Mouse (Mus musculus) testis, adult 2 months (tissue): ENCODE results near the gene Xdh. TPM values are rescaled to one million over a fixed set of nuclear protein-coding genes. Genes with fewer than 3 reads are reported as not detected.

ENCODE experiments used
- H3K27ac ChIP-seq: fragments of 200-500 bp; 2 replicates; pipeline ENCODE4 v1.5.1; 2012; ENCODE audit warnings: low read depth, low read length; ENCODE audit not compliant: control insufficient read depth, insufficient read depth
- H3K27me3 ChIP-seq: fragments of 200-500 bp; 2 replicates; pipeline ENCODE4 v1.6.1; 2012; ENCODE audit warnings: mild to moderate bottlenecking, low read length, moderate library complexity; ENCODE audit not compliant: control insufficient read depth, insufficient read depth
- H3K36me3 ChIP-seq: fragments of 200-500 bp; 2 replicates; pipeline ENCODE4 v1.6.1; 2012; ENCODE audit warnings: mild to moderate bottlenecking, low read length; ENCODE audit not compliant: control insufficient read depth, insufficient read depth
- H3K4me1 ChIP-seq: fragments of 200-500 bp; 2 replicates; pipeline ENCODE4 v1.6.1; 2012; ENCODE audit warnings: low read length; ENCODE audit not compliant: control insufficient read depth, insufficient read depth
- H3K4me3 ChIP-seq: fragments of 200-500 bp; 2 replicates; pipeline ENCODE4 v1.5.1; 2012; ENCODE audit warnings: low read depth, mild to moderate bottlenecking, low read length, moderate library complexity, mixed read lengths; ENCODE audit not compliant: control insufficient read depth
- CTCF ChIP-seq: fragments of 200-500 bp; IDR thresholded peaks from 2 replicates; pipeline ENCODE4 v1.5.1; 2012; ENCODE audit warnings: low read depth, mild to moderate bottlenecking, inconsistent platforms, low read length, moderate library complexity; ENCODE audit not compliant: control insufficient read depth, insufficient read depth, insufficient replicate concordance
- POLR2A ChIP-seq: fragments of 200-500 bp; IDR thresholded peaks from 2 replicates; pipeline ENCODE4 v1.6.1; 2012; ENCODE audit warnings: low read depth, mild to moderate bottlenecking, inconsistent platforms, low read length, moderate library complexity; ENCODE audit not compliant: control insufficient read depth
- polyA plus RNA-seq: library from polyadenylated mRNA; depleted of rRNA; stranded (reverse); fragments of >200 nt; gene quantifications from 2 replicates; pipeline ENCODE4 v1.2.3, GENCODE M21; 2012

Gene Xdh
- polyA plus RNA-seq, 1 experiment = 3.3 TPM

DNA sequence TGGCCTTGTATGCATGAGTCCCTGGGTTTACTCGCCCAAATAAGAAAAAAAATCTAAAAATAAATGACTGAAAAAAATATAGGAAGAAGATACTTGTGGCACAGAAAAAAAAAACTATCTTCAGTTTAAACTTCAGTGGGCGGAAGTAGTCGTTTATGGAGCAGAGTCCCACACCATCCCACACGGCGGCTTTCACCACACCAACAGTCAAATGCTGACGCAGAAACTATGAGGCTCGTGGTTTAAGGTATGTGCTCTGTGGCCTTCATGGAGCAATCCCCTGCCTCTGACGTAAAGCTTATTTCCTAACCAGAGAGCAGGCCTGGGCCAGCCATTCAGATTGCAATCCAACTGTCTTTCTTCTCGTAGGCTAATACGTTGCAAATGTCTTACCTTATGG, 56.8 kb downstream of the Xdh start:
- Histone ChIP-seq H3K36me3 (no peaks in the 10 kb centered on the region), H3K4me3 (no peak overlapping the region), H3K27me3 (no peaks in the 10 kb centered on the region), H3K4me1 (no peaks in the 10 kb centered on the region), H3K27ac (no peak overlapping the region)
- TF ChIP-seq CTCF (no peak), POLR2A (no peak)

DNA sequence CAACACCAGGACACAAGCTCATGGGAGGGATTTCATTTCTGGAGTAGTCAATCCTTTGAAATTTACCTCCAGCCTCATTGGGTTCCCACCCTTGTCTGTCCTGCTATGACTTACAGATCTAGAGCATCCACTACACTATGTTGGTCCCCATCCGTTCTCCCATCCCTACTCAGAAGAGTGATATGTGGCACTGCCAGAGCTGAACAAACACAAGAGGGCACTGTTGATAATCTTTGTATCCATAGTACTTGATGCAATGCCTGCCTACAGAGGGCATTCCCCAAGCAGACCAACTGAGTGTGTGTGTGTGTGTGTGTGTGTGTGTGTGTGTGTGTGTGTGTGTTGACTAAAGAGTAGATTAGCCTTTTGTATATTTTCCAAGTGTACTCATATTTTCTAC, 58.4 kb downstream of the Xdh start:
- TF ChIP-seq POLR2A = no peak
- no peak overlapping the region for H3K4me3 ChIP-seq
- H3K4me1 ChIP-seq = no peaks in the 10 kb centered on the region
- H3K36me3 ChIP-seq = no peaks in the 10 kb centered on the region
- no peaks in the 10 kb centered on the region for H3K27me3 ChIP-seq
- H3K27ac ChIP-seq = no peak overlapping the region

DNA sequence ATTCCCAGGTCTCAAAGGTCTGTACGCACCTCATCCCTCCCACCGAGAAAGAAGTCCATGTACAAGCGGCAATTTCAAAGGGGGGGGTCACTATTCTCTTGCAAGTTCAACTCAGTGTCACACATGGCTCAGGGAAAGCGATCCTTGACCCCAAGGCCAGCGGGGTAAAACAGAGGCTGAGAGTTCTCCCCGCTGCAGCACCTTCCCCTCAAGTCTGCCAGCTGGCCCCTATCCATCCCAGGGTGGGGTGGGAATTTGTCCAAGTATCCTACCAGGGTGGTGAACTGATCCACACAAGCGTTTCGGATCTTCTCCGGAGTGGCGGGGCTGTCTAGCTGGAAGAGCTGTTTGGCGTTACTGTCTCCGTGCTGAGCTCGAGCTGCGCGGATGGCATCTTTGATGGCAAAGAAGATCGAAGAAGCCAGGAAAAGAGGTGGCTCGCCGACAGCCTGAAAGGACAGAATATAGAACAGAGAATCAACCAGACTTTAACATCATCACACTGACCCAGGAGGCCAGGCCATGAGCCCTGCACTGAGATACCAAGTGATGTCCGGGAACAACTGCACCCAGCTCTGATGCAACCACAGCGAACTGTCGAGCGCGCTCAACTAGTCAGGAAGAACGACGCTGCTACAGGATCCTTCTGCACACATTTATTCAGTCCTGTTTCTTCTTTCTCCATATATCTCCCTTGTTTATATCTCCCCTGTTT, 63.8 kb downstream of the Xdh start:
- no peak for TF ChIP-seq POLR2A
- no peak for TF ChIP-seq CTCF
- no peaks in the 10 kb centered on the region for H3K27me3 ChIP-seq
- no peaks in the 10 kb centered on the region for H3K36me3 ChIP-seq
- H3K4me3 ChIP-seq = no peak overlapping the region
- no peaks in the 10 kb centered on the region for H3K4me1 ChIP-seq
- no peak overlapping the region for H3K27ac ChIP-seq

DNA sequence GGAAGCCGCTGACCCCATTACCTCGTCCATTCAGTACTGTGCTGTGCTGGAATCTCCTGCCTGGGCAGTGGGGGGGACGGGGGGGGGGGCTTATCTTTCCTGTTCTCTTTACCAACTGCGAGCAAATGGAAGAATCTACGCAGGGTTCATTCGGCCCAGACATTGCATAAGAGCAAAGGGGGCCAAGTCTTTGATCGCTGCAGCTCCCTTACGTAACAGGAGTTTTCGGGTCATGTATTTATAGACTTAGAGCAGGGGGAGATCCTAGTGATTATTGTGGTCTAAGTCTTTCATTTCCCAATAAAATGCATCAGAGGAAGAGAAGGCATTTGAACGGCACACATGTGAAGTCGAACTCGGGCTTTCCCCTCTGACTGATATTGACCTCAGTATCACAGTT, 66.7 kb downstream of the Xdh start:
- H3K36me3 ChIP-seq = no peaks in the 10 kb centered on the region
- H3K27me3 ChIP-seq = no peaks in the 10 kb centered on the region
- H3K4me1 ChIP-seq = no peaks in the 10 kb centered on the region
- no peak overlapping the region for H3K27ac ChIP-seq
- TF ChIP-seq CTCF (no peak), POLR2A (no peak)
- no peak overlapping the region for H3K4me3 ChIP-seq

DNA sequence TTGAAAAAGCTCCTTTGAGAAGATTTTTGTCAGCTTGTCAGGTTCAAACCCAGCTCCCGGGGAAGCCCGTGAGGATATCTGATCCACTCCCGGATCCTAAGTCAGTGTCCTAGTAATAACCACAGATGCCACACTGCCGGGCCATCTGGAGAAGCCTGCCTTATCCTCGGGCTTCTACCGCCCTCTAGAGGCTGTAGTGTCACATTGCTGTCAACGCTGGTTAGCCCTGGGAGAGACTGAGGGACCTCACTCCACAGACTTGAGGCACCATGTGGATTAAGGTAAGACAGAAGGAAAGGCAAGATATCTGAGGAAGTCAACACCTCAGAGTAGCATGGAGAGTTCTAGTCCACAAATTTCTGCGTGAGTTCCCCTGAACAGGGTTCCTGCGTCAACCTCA, 67.8 kb downstream of the Xdh start:
- Histone ChIP-seq H3K27ac (no peak overlapping the region), H3K27me3 (no peaks in the 10 kb centered on the region), H3K4me3 (no peak overlapping the region), H3K36me3 (no peaks in the 10 kb centered on the region), H3K4me1 (no peaks in the 10 kb centered on the region)
- peak; percentile 86; the same call in 1 of the 2 replicates for TF ChIP-seq CTCF
- no peak for TF ChIP-seq POLR2A

DNA sequence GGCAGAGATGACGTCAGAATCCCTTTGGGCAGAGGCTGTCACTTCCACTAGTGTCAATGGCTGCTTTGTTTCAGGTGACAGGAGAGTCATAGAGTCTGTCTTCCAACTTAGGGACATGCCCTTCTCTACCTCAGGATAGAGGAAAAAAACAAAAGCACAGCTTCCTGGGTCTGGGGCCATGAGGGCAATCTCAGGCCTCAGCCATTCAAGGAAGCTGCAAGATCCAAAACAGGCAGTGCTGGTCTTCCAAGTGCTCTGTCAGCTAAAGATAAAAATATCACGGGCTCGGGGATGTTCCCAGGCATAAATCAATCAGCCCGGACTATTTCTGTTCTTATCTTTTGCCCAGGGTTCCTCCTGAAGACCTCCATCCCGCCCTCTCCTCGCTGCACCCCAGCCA, 68.7 kb downstream of the Xdh start:
- H3K36me3 ChIP-seq = no peaks in the 10 kb centered on the region
- no peak overlapping the region for H3K27ac ChIP-seq
- TF ChIP-seq POLR2A = no peak
- TF ChIP-seq CTCF = no peak
- no peaks in the 10 kb centered on the region for H3K27me3 ChIP-seq
- H3K4me3 ChIP-seq = no peak overlapping the region
- no peaks in the 10 kb centered on the region for H3K4me1 ChIP-seq

DNA sequence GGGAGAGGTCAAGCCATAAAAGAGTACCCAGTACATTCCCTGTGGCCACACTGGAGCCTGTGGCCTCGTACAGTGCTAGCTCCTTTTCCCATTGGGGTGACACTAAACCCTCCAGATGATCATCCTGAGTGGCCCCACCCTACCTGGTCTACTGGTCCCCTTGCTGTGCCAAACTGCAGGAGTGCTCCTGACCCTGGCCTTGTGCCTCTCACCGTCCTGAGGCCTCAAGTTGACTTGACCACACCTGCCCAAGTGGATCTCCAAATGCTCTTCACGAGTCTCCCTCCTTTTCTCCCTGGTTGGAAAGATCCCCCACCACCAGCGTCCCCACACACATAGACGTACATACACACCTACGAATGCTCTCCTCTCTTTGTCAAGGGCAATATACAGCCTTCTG, 69.7 kb downstream of the Xdh start:
- Histone ChIP-seq H3K36me3 (no peaks in the 10 kb centered on the region), H3K27me3 (no peaks in the 10 kb centered on the region), H3K27ac (no peak overlapping the region), H3K4me1 (no peaks in the 10 kb centered on the region), H3K4me3 (no peak overlapping the region)
- TF ChIP-seq CTCF (no peak), POLR2A (no peak)
